Mouse (Mus musculus) neutrophil, adult 65 days (primary cell): ENCODE data around the gene Klk1b1. TPM values are rescaled to one million over a fixed set of nuclear protein-coding genes. Genes with fewer than 3 reads are reported as not detected.

Experiments
- total RNA-seq: library from RNA; stranded (reverse); gene quantifications from 2 replicates; pipeline ENCODE4 v1.2.4, GENCODE M21; 2023

Gene Klk1b1
- not detected in 2 replicates for total RNA-seq

GRCm38 (mm10) chr7:43966451-43966850 is at the start of gene Klk1b1:
Klk1b1 (plus strand) TSS chr7:43966751.

GRCm38 (mm10) chr7:43933440-43933839 is 33.1 kb upstream of the Klk1b1 start, which contains the start of gene Klk15:
Klk15 (plus strand) TSS chr7:43933740.

GRCm38 (mm10) chr7:43950364-43950763 is 16.2 kb upstream of the Klk1b1 start, which contains the start of gene Klk1b8:
Klk1b8 (plus strand) TSS chr7:43950664.

GRCm38 (mm10) chr7:43975761-43976160 is 9.2 kb downstream of the Klk1b1 start, which contains the start of gene Klk1b9:
Klk1b9 (plus strand) TSS chr7:43976061.

GRCm38 (mm10) chr7:43995577-43995976 is 29.0 kb downstream of the Klk1b1 start, which contains the start of gene Klk1b11:
Klk1b11 (plus strand) TSS chr7:43995877.

GRCm38 (mm10) chr7:44011868-44012267 is 45.3 kb downstream of the Klk1b1 start, which contains the start of gene Klk1b26:
Klk1b26 (plus strand) TSS chr7:44012168.

Other genes starting within 250 kb of the Klk1b1 start
- not detected in 2 replicates for gene Klk12, start 197.9 kb upstream of the Klk1b1 start, total RNA-seq
- not detected in 2 replicates for gene Klk11, start 192.1 kb upstream of the Klk1b1 start, total RNA-seq
- not detected in 2 replicates for gene Klk10, start 185.7 kb upstream of the Klk1b1 start, total RNA-seq
- gene Klk9, start 174.9 kb upstream of the Klk1b1 start, total RNA-seq, result not detected in 2 replicates
- gene Klk8, start 169.2 kb upstream of the Klk1b1 start, total RNA-seq, result 1.4 and 1.7 TPM in 2 replicates
- not detected in 2 replicates for gene Klk7, start 155.5 kb upstream of the Klk1b1 start, total RNA-seq
- not detected in 2 replicates for gene Klk6, start 142.3 kb upstream of the Klk1b1 start, total RNA-seq
- not detected in 2 replicates for gene Klk5, start 124.8 kb upstream of the Klk1b1 start, total RNA-seq
- not detected in 2 replicates for gene Klk4, start 85.6 kb upstream of the Klk1b1 start, total RNA-seq
- not detected in 2 replicates for gene Klk15, start 33.0 kb upstream of the Klk1b1 start, total RNA-seq
- gene Klk1b8, start 16.1 kb upstream of the Klk1b1 start, total RNA-seq, result not detected in 2 replicates
- not detected in 2 replicates for gene Klk1b9, start 9.3 kb downstream of the Klk1b1 start, total RNA-seq
- gene Klk1b11, start 29.1 kb downstream of the Klk1b1 start, total RNA-seq, result not detected in 2 replicates
- not detected in 2 replicates for gene Klk1b26, start 45.4 kb downstream of the Klk1b1 start, total RNA-seq
- gene Klk1b27, start 85.5 kb downstream of the Klk1b1 start, total RNA-seq, result not detected in 2 replicates
- gene Klk1b21, start 135.6 kb downstream of the Klk1b1 start, total RNA-seq, result not detected in 2 replicates
- not detected in 2 replicates for gene Klk1b22, start 145.9 kb downstream of the Klk1b1 start, total RNA-seq
- not detected in 2 replicates for gene Klk1b16, start 170.0 kb downstream of the Klk1b1 start, total RNA-seq
- not detected in 2 replicates for gene Klk1b24, start 221.5 kb downstream of the Klk1b1 start, total RNA-seq
- not detected in 2 replicates for gene Klk1b3, start 231.4 kb downstream of the Klk1b1 start, total RNA-seq
- not detected in 2 replicates for gene Klk1b4, start 240.7 kb downstream of the Klk1b1 start, total RNA-seq
- not detected in 2 replicates for gene Klk1b5, start 249.2 kb downstream of the Klk1b1 start, total RNA-seq